Mouse (Mus musculus): ENCODE data around the gene Tomm70a.
"Not testable (repeated sequence)": the region's sequence is repeated elsewhere in the genome, so short reads cannot be mapped to it uniquely, and the experiment has no call there.

The Tomm70a gene

DNA sequence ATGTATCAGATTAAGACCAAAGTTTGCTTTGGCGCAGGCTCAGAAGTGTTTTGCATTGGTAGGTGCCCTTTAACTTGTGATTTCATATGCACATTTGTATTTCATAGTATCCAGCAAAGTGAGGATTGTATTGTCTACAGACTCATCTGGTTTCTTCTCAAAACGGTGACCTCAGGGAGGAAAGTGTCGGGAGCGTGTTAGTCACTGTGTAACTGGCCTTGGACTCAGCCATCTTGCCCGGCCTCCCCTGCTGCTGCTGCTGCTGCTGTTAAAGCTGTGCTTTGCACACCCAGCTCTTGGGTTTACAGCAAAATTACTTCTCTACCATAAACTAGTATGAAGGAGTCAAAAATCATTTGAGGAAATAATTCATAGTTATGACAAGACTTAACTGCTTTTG is 23.2 kb downstream of the Tomm70a start:
- in situ Hi-C loops (cut with MboI), result no loop called here

DNA sequence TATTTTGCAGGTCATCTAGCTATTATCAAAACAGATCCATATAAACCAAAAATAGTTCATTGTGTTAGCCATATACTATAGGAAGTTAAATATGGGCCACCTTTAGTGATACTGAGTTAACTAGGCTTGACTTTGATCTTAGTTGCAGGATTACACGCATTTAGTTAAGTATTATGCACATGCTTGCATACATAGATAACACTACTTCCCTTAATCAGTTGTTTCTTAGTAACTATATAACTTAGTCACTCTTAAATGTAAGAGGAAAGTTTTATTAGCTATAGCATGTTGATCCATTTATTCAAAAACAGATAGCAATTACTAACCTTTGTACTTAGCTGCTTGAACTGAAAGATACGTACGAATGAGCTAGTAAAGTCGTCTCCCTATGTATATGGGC is 29.9 kb downstream of the Tomm70a start:
- in situ Hi-C loops (cut with MboI), result no loop called here

DNA sequence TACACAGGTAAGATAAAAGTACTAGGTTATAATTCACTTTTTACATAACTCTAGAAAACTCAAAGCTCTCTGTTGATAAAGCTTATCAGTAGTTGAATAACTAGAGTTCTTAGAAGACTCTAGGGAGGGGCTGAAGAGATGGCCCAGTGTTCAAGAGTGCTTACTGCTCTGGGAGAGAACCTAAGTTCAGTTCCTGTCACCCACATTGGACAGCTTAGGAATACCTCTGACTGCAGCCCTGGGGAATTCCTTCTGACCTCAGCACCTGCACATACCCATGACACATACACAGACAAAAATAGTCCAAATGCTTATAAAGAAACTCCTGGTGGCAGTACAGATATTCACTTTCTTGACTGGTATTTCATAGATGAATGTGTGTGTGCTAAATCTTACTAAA is 34.4 kb downstream of the Tomm70a start:
- in situ Hi-C loops (cut with MboI), result no loop called here

DNA sequence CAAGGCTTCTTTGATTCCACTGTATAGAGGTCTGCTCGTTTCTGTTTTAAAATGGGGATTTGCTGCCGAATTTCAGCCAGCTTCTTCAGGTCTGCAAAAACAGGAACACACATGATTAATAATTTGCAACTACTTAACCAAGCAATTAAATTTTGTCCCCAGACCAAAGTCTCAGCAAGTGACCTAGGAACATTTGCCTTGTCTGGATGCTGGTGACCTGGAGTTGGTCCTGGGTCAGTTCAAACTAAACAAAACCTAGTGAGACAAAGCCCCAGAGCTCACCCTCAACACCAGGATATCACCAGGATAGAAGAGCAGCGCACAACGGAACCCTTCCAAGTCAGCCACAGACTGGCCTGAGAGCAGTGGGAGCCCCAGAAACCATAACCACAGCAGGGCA is 35.6 kb downstream of the Tomm70a start:
- in situ Hi-C loops (cut with MboI), result no loop called here

DNA sequence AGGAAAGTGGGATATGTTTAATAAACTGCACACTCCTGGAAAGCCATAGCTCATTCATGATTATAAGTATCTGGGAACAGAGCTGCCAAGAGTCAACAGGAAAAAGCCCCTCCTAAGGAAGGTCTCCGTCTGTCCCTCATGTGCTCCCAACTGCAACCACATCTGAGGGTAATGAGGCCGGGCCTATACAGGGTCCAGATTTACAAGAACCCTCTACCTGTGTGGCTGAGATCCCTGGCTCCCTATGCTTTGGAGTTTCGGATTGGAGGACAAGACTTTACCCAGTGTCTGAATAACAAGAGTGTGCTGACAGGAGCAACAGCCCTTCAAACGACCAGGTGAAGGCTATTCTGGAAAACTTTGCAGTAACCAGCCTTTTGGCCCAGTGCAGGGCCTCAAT is 36.2 kb downstream of the Tomm70a start:
- in situ Hi-C loops (cut with MboI), result no loop called here

DNA sequence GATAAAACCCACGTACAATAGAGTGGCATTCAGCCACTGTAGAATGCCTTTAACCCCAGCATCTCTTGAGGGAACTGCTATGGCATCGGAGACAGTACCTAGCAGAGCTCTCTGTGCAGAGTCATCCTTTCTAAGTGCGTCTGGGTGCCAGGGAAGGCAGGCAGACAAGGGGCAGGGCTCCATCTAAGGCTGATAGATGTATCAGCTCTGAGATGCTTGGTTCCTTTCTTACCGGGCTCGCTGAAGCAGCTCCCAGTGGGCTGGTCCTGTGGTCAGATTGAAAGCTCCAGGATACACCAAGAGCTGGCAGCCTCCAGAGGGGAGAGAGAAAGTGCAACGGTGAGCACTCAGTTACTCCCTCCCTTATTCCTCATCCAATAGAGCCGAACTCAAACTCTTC is 38.3 kb downstream of the Tomm70a start:
- in situ Hi-C loops (cut with MboI), result no loop called here

DNA sequence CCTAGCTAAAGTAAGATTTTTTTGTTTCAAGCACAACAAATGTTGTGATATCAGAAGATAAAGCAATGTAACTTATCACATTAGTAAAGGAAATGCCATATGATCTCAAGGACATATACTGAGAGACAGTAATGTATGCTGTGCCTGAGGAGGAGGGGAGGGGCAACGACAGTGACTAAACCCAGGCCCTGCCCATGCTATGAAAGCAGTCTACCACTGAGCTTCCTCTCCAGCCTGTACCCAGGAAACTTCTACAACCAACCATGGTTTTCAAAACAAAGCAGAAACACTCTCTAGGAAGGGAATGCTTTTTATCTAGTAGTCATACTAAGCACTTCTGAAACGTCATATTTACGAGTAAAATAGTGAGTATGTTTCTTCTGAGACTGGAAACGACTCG is 41.3 kb downstream of the Tomm70a start:
- in situ Hi-C loops (cut with MboI), result no loop called here

DNA sequence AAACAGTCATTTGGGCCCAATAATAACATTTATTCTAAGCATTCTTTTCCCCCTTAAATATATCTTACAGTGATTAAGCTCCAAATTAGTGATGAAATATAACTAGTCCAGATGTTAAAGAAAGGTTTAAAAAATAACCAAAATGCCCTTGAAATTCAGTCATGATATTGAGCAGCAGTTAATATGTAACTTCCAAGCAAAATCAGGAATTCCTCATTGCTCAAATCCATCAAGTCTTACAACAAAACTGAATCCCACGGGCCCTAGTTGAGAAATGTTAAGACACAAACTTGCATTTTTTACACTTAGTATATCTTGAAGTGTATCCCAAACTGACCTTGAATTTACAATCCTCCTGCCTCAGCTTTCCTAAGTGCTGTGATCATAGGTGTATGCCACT is 42.2 kb downstream of the Tomm70a start:
- in situ Hi-C loops (cut with MboI), result no loop called here

DNA sequence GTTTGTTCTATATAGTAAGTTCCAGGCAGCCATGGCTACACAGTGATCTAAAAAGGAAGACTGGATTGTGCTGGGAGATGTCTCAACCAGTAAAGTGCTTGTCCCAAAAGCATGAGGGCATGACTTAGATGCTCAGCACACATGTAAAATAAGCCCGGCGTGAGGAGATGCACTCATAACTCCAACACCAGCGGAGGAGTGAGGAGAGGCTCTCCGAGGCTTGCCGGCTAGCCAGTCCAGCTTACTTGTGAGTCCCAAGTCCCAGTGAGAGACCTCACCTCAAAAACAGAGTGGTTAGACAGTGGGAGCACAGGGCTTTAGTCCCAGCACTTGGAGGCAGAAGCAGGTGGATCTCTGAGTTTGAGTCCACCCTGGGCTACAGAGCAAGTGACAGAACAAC is 43.7 kb downstream of the Tomm70a start:
- in situ Hi-C loops (cut with MboI), result no loop called here

DNA sequence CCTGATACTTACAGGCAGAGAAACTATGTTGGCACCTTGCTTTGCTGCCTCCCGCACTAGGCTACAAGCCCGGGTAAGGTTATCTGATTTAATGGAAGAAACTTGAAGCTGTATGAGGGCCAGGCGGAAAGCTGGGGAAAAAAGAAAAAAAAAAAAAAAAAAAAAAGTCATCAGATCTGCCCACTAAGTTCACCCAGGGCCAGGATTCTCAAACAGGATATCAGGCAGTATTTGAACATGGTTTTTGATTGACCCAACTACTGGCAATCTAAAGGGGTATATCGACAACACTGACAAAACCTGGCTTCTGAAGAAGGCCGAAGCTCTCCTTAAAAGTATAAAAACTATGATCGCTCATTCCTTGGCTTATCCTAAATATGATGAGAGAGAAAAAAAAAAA is 44.6 kb downstream of the Tomm70a start:
- in situ Hi-C loops (cut with MboI), result no loop called here

DNA sequence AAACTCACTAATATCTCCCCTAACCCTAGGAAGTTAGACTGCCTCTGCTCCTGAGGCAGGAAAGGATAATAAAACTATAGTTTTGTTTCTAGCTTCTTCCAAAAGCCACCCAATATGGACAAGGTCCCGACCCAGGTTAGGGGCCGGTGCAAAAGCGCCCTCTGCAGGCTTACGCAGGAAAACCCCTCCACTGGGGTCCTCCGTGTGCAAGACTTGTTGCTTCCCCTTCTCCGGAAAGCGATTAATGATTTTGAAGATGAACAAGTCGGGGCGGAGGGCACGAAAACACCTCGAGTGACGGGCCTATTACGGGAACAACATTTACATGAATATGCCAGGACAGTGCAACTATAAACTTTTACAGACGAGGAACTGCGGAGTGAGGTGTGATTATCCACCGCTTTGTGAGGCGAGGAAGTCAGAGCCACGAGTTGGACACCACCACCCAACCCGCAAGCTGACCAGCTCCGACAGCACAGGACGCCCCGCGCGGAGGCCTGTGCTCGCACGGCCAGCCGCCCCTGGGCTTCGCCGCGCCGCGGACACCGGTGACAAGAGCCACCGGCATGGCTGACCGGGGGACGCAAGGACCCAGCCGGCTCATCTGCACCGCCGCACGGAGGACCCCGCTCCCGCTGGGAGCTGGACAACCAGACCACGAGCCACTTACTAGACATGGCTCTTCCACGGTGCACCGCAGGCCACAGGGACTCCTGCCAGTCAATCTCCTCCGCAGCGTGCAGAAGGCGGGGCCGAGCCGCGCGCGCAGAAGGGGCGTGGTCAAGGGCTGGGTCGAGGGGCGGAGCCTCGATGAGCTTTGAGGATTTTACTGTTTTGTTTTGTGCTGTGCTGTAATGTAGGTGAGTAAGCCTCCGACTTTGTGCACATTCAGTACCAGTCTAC is 45.4 kb downstream of the Tomm70a start, which contains the start of gene Nit2:
Gene Nit2, minus strand, starts transcription at position 731 of the 903 bp plus-strand sequence.
- in situ Hi-C loops (cut with MboI), result no loop called here

DNA sequence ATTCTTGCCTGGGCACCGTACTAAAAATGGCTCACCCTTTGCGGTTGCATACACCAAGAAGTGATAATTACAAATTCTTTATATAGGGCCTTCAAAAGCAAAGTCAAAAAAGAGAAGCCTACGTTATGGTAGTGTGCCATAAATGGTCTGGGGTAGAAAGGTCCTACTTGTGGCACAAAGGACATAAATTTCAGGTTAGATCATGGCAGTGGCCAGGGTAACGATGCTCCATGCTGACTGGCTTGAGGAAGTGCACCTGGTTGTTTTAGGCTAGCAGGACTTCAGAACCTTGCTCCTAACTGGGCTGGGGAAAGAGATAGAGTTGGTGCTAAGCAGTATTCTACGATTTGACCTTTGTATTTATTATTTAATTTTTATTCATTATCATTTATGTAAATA is 46.0 kb downstream of the Tomm70a start:
- in situ Hi-C loops (cut with MboI), result no loop called here

DNA sequence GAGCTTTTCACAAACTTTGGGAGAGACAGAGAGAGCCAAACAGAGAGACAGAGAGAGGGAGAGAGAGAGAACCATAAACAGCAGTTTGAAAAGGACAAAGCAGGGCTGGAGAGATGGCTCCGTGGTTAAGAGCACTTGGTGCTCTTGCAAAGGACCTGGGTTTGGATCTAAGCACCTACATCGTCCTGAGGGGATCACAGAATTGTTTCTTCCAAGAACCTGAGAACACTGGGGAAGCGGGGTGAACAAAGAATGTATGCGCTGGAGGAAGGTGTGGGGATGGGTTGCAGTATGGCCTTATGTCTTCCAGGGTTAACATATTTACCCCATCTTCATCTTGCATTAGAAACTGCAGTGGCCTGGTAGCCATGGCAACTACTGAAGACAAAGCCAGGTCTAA is 46.7 kb downstream of the Tomm70a start:
- in situ Hi-C loops (cut with MboI), result no loop called here

DNA sequence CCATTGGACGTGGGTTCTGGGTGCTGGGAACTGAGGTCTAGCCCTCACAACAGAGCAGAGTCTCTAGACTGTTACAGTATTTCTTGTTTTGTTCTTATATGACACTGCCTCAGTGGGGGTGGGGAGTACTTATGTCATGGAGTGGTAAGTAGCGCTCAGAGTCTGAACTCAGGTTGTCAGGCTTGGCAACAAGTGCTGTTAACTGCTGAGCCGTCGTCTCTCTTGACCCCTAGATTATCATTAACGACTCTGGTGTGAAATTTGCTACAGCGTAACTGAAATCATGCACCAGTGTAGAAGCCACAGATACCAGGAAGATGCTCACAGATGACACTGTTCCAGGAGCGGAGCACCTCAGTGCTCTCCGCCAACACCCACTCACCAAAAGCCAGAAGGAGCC is 49.7 kb downstream of the Tomm70a start:
- in situ Hi-C loops (cut with MboI), result no loop called here

DNA sequence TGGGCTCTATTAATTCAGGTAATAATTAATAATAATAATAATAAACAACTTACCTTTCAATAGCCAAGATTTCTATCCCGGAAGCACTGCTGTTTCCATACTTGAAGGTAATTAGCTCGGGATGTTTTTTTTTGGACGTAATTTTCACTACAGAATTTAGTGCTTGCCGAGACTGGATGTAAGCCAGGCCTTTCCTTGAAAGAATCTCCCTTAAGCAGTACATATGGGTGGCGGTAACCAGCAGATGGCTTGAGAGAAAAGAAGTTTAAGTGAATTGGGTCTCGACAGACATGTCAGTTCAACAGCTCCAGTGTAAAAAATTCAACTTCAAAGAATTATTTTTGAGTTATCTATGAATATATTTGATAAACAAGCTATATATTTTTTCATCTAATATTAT is 50.1 kb downstream of the Tomm70a start:
- in situ Hi-C loops (cut with MboI), result no loop called here

DNA sequence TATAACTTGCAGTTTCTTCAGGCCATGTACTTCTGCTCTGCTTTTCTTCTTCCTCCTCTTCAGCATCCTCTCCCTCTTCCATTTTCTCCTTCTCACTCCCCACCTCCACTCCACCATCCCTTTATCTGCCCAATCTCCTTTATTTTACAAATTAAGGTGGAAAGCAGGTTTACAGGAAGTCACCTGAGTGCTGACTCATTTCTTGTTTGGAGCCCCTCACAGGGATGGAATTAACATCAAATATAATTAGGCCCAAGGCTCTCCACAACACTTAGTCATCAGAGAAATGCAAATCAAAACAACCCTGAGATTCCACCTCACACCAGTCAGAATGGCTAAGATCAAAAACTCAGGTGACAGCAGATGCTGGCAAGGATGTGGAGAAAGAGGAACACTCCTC is 53.0 kb downstream of the Tomm70a start:
- in situ Hi-C loops (cut with MboI), result not testable (repeated sequence)

DNA sequence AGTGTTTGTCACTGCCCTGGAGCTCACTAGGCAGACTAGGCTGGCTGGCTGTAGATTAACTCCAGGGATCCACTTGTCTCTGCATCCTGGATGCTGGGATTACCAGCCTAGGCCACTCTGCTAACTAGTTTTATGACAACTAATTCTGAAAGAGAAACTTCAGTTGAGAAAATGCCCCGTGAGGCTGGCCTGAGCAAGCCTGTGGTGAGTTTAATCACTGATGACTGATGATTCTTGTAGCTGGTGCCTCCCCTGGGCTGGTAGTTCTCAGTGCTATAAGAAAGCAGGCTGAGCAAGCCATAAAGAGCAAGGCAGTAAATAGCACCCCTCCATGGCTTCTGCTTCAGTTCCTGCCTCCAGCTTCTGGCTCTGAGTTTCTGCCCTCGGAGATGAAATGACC is 54.2 kb downstream of the Tomm70a start:
- in situ Hi-C loops (cut with MboI), result no loop called here

DNA sequence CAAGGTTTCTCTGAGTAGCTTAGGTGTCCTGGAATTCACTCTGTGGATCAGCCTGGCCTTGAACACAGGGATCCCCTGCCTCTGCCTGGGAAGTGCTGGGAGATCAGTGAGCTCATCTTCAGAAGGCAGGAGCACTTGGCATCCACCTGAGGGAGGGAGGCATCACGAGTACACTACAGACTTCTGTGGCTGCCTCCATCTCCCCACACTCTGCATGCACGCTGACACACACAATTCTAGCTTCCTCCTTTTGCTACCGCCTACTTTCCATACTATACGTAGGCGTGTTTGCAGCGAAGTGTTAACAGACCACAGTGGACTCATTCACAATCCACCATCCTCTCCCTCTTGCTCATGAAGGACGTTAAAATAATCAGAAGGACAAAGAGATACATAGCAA is 54.8 kb downstream of the Tomm70a start:
- in situ Hi-C loops (cut with MboI), result no loop called here

DNA sequence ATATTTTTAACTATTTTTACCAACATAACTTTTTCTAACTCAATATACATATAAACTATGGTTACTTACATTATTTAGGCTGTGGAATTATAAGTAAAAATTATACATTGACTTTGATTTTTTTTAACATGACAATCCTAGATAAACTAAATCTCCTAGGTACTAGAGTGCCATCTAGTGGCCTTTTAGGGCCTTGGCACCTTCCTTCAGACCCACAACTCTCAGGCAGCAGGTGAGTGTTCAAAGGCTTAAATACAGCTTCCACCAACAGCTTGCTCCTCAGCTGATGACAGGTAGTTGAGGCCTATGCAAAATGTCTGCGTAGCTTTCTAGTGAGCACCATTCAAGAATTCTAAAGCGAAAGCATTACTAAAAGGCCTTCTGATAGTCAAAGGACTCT is 55.8 kb downstream of the Tomm70a start:
- in situ Hi-C loops (cut with MboI), result no loop called here

DNA sequence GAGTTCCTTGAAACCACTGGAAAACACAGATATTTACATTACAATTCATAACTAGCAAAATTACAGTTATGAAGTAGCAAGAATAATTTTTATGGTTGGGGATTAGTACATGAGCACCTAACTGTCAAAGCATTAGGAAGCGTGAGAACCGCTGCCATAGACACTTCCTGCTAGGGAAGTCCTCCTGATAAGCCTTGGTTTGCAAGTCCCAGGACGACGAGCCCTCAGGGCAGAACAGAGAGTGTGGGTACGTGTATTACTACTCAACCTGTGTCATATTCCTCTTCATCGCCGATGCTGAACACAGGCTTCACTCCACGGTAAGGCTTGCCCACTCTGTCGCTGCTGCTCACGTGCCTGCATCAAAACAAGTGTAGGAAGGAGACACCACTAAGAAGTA is 56.2 kb downstream of the Tomm70a start:
- in situ Hi-C loops (cut with MboI), result no loop called here

DNA sequence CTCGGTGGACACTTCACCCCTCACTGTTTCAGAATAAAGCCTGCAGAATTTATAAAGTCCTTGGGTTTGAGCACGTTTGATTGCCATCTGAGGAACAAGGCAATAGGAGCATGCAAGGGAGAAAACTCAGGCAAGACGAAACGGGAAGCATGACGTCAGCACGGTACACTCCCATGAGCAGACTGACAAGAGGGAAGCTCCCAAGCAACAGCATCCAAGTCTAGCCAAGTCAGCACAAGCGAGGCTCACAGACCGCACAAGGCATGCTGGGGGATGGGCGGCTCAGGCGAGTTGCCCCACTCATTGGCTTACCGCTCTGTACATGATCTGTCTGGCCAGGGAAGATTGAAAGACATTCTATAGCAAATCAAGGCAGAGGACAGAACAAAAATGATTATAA is 59.7 kb downstream of the Tomm70a start:
- in situ Hi-C loops (cut with MboI), result no loop called here

DNA sequence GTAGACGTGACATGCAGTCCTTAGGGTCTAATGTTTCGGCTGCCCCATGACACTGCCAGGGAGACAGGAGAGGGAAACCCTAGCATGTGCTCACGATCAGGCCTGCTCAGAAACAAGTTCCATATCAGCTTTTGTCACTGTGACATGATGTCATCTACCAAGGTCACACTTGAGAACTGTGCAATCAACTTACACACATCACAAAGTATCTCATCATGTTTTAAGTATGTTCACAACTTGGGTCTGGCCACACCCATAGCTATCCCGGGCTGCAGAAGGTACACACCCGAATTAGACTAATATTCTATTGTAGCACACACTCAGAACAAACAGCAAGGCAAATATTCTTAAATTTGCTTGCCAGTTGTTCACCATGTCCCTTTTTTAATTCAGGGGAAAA is 60.5 kb downstream of the Tomm70a start:
- in situ Hi-C loops (cut with MboI), result no loop called here

DNA sequence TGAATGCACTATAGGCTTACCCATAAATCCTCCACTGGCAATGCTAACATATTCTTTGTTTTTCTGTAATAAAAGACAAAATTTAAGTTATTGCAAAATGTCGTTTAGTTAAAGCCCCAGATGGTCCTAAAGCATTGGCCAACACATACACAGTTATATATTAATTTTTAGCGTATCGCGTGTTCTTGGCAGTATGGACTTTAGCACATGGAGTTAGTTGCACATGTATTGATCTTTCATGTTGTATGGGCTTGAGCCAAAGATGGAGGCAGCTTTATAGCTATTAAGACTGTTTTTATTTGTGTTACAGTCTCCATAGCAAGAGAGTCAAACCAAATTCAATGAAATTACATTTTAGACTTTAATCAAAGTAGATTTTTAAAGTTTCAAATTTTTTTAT is 65.1 kb downstream of the Tomm70a start:
- in situ Hi-C loops (cut with MboI), result no loop called here

DNA sequence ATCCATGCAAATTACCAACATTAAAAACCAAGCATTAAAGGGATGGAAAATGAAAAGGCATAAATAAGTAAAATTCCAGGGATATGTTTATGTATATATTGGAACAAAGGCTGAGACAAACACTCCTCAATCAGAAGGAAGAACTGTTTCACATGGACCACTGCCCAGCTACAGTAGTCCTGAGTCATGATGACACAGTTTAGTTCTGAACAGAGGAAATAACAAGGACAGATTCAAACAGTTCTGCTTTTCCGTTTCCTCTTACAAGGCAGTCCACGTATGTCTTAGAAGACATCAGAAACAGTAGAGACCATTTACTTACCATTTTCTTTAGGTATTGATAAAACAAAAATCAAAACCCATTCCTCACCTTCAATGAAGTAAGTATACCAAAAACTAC is 68.0 kb downstream of the Tomm70a start:
- in situ Hi-C loops (cut with MboI), result no loop called here
